Mouse (Mus musculus): Measurements from ENCODE around the gene Gm16253. TPM values are rescaled to one million over a fixed set of nuclear protein-coding genes. Genes with fewer than 3 reads are reported as not detected.
"Not testable (repeated sequence)": the region's sequence is repeated elsewhere in the genome, so short reads cannot be mapped to it uniquely, and the experiment has no call there.

Gm16253 gene
- total and polyA plus RNA-seq, 2 experiments from 2014 or later: 0.52 TPM; not detected in 1

GRCm38 (mm10) chr3:96601251-96601787 is 24.5 kb downstream of the Gm16253 start:
- no peaks in the 10 kb centered on the region for H3K36me3 ChIP-seq (ENCODE audit: insufficient read depth, low read length)
- no peaks in the 10 kb centered on the region for H3K9me3 ChIP-seq (ENCODE audit: low read length)
- H3K9ac ChIP-seq (replicated peaks; ENCODE audit: low read length, poor library complexity, severe bottlenecking): peak overlapping the region; percentile 80
- TF ChIP-seq CTCF (IDR thresholded peaks at IDR 0.05): no peak
- DNase-seq (ENCODE audit: low spot score): peak; percentile 76
- H3K4me2 ChIP-seq (ENCODE audit: low read depth, low read length, poor library complexity, severe bottlenecking): peak overlapping the region; percentile 72
- H3K4me3 ChIP-seq (ENCODE audit: low read depth, low read length): peak overlapping the region; percentile 83
- WGBS: under 1% methylated on average over 17 of the region's 40 CpGs
- H3K27ac ChIP-seq (ENCODE audit: low read depth, low read length): peak overlapping the region; percentile 83
- no peaks in the 10 kb centered on the region for H3K27me3 ChIP-seq (ENCODE audit: insufficient read depth, low read length)
- peaks cover 12% of the 10 kb centered on the region; the same call in 1 of the 2 replicates for H3K4me1 ChIP-seq (ENCODE audit: insufficient read depth, low read length)
- peak; percentile 57 for ATAC-seq (ENCODE audit: low FRiP score)

- WGBS: 8% methylated on average over 10 of the region's 10 CpGs
- Histone ChIP-seq H3K4me3 (ENCODE audit: low read depth, low read length) (peak overlapping the region; percentile 83), H3K9ac (replicated peaks; ENCODE audit: low read length, poor library complexity, severe bottlenecking) (peak overlapping the region; percentile 80), H3K4me1 (ENCODE audit: insufficient read depth, low read length) (peaks cover 12% of the 10 kb centered on the region; the same call in 1 of the 2 replicates), H3K27me3 (ENCODE audit: insufficient read depth, low read length) (no peaks in the 10 kb centered on the region), H3K4me2 (ENCODE audit: low read depth, low read length, poor library complexity, severe bottlenecking) (peak overlapping the region; percentile 72), H3K9me3 (ENCODE audit: low read length) (no peaks in the 10 kb centered on the region), H3K27ac (ENCODE audit: low read depth, low read length) (peak overlapping the region; percentile 59), H3K36me3 (ENCODE audit: insufficient read depth, low read length) (no peaks in the 10 kb centered on the region)
- ATAC-seq (ENCODE audit: low FRiP score): no peak
- no peak for TF ChIP-seq CTCF (IDR thresholded peaks at IDR 0.05)
- peak; percentile 75 for DNase-seq (ENCODE audit: low spot score)
Measured at GRCm38 (mm10) chr3:96601941-96602703, 25.3 kb downstream of the Gm16253 start.

GRCm38 (mm10) chr3:96602704-96603084 is 25.9 kb downstream of the Gm16253 start:
- Histone ChIP-seq H3K27ac (ENCODE audit: low read depth, low read length) (peak overlapping the region; percentile 38; the same call in 1 of the 2 replicates), H3K9me3 (ENCODE audit: low read length) (no peaks in the 10 kb centered on the region), H3K4me2 (ENCODE audit: low read depth, low read length, poor library complexity, severe bottlenecking) (peak overlapping the region; percentile 72), H3K36me3 (ENCODE audit: insufficient read depth, low read length) (no peaks in the 10 kb centered on the region), H3K9ac (replicated peaks; ENCODE audit: low read length, poor library complexity, severe bottlenecking) (peak overlapping the region; percentile 29), H3K4me3 (ENCODE audit: low read depth, low read length) (peak overlapping the region; percentile 83), H3K27me3 (ENCODE audit: insufficient read depth, low read length) (no peaks in the 10 kb centered on the region), H3K4me1 (ENCODE audit: insufficient read depth, low read length) (peaks cover 12% of the 10 kb centered on the region; the same call in 1 of the 2 replicates)
- no peak for ATAC-seq (ENCODE audit: low FRiP score)
- peak; percentile 16 for DNase-seq (ENCODE audit: low spot score)
- 19% methylated on average over 5 of the region's 5 CpGs for WGBS
- no peak for TF ChIP-seq CTCF (IDR thresholded peaks at IDR 0.05)

DNA sequence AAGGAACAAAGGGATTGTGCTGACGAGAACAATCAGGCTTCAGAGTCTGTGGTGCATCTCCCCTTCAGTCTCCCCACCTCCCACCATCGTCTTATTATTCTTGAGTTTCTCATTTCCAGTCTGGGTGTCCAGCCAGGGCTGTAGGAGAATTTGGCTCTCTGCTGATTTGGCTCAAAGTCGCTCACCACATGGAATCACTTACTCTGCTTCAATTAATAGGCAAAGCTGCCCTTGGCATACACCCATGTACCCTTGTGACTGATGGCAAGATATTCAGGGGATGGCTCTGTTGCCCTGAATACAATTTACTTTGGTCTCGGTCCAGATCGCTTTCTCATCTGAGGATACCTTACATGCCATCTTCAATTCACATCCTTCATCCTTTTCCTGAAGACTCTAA is 26.5 kb downstream of the Gm16253 start:
- ATAC-seq (ENCODE audit: low FRiP score): no peak
- Histone ChIP-seq H3K27me3 (ENCODE audit: insufficient read depth, low read length) (no peaks in the 10 kb centered on the region), H3K4me1 (ENCODE audit: insufficient read depth, low read length) (peaks cover 12% of the 10 kb centered on the region; the same call in 1 of the 2 replicates), H3K27ac (ENCODE audit: low read depth, low read length) (no peak overlapping the region), H3K36me3 (ENCODE audit: insufficient read depth, low read length) (no peaks in the 10 kb centered on the region), H3K4me2 (ENCODE audit: low read depth, low read length, poor library complexity, severe bottlenecking) (peak overlapping the region; percentile 72), H3K9me3 (ENCODE audit: low read length) (no peaks in the 10 kb centered on the region), H3K9ac (replicated peaks; ENCODE audit: low read length, poor library complexity, severe bottlenecking) (peak overlapping the region; percentile 29; the same call in 1 of the 2 replicates), H3K4me3 (ENCODE audit: low read depth, low read length) (peak overlapping the region; percentile 83; the same call in 1 of the 2 replicates)
- DNase-seq (ENCODE audit: low spot score): peak; percentile 87
- 22% methylated on average over 5 of the region's 5 CpGs for WGBS
- no peak for TF ChIP-seq CTCF (IDR thresholded peaks at IDR 0.05)

- H3K4me3 ChIP-seq (ENCODE audit: low read depth, low read length); H3K36me3 ChIP-seq (ENCODE audit: insufficient read depth, low read length); H3K27me3 ChIP-seq (ENCODE audit: insufficient read depth, low read length); H3K9me3 ChIP-seq (ENCODE audit: low read length); ATAC-seq (ENCODE audit: low FRiP score); H3K27ac ChIP-seq (ENCODE audit: low read depth, low read length); DNase-seq (ENCODE audit: low spot score); H3K9ac ChIP-seq (replicated peaks; ENCODE audit: low read length, poor library complexity, severe bottlenecking); H3K4me2 ChIP-seq (ENCODE audit: low read depth, low read length, poor library complexity, severe bottlenecking): not testable (repeated sequence)
- peaks cover 12% of the 10 kb centered on the region; the same call in 1 of the 2 replicates for H3K4me1 ChIP-seq (ENCODE audit: insufficient read depth, low read length)
- 80% methylated on average over 4 of the region's 4 CpGs for WGBS
Measured at GRCm38 (mm10) chr3:96606007-96606406, 29.2 kb downstream of the Gm16253 start.

GRCm38 (mm10) chr3:96606618-96607017 is 29.8 kb downstream of the Gm16253 start:
- Histone ChIP-seq H3K9ac (replicated peaks; ENCODE audit: low read length, poor library complexity, severe bottlenecking) (no peak overlapping the region), H3K27me3 (ENCODE audit: insufficient read depth, low read length) (no peaks in the 10 kb centered on the region), H3K4me1 (ENCODE audit: insufficient read depth, low read length) (peaks cover 12% of the 10 kb centered on the region; the same call in 1 of the 2 replicates), H3K36me3 (ENCODE audit: insufficient read depth, low read length) (no peaks in the 10 kb centered on the region), H3K9me3 (ENCODE audit: low read length) (no peaks in the 10 kb centered on the region), H3K4me2 (ENCODE audit: low read depth, low read length, poor library complexity, severe bottlenecking) (no peak overlapping the region), H3K4me3 (ENCODE audit: low read depth, low read length) (no peak overlapping the region), H3K27ac (ENCODE audit: low read depth, low read length) (no peak overlapping the region)
- 88% methylated on average over 4 of the region's 4 CpGs for WGBS
- TF ChIP-seq CTCF (IDR thresholded peaks at IDR 0.05): no peak
- DNase-seq (ENCODE audit: low spot score) (no peak), ATAC-seq (ENCODE audit: low FRiP score) (no peak)
